Mouse (Mus musculus): ENCODE data around the gene Hrct1. TPM values are rescaled to one million over a fixed set of nuclear protein-coding genes. Genes with fewer than 3 reads are reported as not detected.

Hrct1 gene
- polyA plus RNA-seq, 1 experiment from 2014 or later, result 0.11 TPM

DNA sequence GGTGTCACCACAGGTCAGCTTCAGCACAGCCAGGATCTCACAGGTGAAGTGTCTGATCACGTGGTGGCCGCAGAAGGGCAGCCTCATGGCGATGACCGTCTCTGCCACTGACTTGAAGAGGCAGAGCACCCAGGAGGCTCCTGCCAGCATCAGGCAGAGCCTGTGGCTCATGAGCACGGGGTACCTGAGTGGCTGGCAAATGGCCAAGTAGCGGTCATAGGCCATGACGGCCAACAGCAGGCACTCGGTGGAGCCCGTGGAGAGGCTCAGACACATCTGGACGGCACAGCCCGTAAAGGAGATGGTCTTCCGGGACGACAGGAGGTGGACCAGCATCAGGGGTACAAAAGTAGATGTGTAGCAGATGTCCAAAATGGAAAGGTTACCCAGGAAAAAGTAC is 21.0 kb upstream of the Hrct1 start:
- no peak for ATAC-seq (ENCODE audit: low FRiP score, low read depth)
- Histone ChIP-seq H3K9ac (replicated peaks) (no peak overlapping the region), H3K4me3 (no peak overlapping the region), H3K4me2 (replicated peaks) (no peak overlapping the region), H3K27me3 (no peaks in the 10 kb centered on the region), H3K36me3 (no peaks in the 10 kb centered on the region), H3K27ac (replicated peaks) (no peak overlapping the region), H3K9me3 (no peaks in the 10 kb centered on the region), H3K4me1 (no peaks in the 10 kb centered on the region)
- WGBS, result 91% methylated on average over 13 of the region's 13 CpGs

DNA sequence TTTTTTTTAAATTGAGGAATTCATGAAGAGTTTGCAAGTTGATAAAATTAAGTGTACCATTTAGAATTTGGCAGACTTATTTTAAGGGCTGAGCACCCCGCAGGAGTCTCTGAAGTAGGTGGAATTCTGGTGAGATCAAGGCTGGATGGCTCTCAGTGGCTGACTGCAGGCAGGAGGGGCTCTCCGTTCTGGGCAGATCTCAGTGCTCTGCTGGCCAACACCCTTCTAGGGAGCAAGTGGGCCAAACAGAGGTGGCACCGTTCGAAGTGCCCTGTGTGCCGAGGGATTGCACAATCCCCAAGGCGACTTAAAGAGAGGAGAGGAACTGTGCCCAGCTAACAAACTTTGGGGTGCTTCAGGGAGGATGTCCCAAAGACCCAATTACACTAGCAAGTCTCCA is 17.1 kb upstream of the Hrct1 start, which contains the start of gene Olfr71:
Olfr71 (minus strand) TSS at position 387 of the 400 bp plus-strand sequence.
- Histone ChIP-seq H3K4me2 (replicated peaks) (no peak within 1 kb of the TSS), H3K9ac (replicated peaks) (no peak within 1 kb of the TSS), H3K27ac (replicated peaks) (no peak within 1 kb of the TSS), H3K9me3 (no peaks in the 10 kb centered on the region), H3K4me3 (no peak within 1 kb of the TSS), H3K4me1 (no peaks in the 10 kb centered on the region), H3K36me3 (no peaks in the 10 kb centered on the region), H3K27me3 (no peaks in the 10 kb centered on the region)
- ATAC-seq (ENCODE audit: low FRiP score, low read depth), result no peak
- WGBS, result 84% methylated on average over 6 of the region's 6 CpGs

DNA sequence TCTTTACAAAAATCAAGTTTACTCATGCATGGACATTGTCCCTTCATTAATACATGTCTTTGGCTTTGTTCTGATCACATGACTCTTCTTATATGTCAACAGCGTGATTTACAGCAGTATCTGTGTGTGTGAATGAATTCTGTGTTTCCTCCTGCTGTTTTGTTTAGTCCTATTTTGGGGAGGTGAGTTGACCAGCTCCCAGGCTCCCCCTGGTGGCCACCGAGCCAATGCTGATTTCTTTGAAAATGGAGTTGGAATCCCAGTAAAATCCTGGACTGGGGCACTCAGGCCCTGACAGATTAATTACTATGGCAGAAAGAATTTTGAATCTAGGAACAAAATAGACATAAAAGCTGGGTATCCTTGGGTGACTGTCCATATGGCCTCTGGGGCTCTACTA is 15.2 kb upstream of the Hrct1 start:
- Histone ChIP-seq H3K9ac (replicated peaks) (no peak overlapping the region), H3K27ac (replicated peaks) (no peak overlapping the region), H3K4me3 (no peak overlapping the region), H3K36me3 (no peaks in the 10 kb centered on the region), H3K9me3 (no peaks in the 10 kb centered on the region), H3K27me3 (no peaks in the 10 kb centered on the region), H3K4me2 (replicated peaks) (no peak overlapping the region), H3K4me1 (no peaks in the 10 kb centered on the region)
- ATAC-seq (ENCODE audit: low FRiP score, low read depth), result no peak
- WGBS, result 3% methylated on average over 2 of the region's 2 CpGs

DNA sequence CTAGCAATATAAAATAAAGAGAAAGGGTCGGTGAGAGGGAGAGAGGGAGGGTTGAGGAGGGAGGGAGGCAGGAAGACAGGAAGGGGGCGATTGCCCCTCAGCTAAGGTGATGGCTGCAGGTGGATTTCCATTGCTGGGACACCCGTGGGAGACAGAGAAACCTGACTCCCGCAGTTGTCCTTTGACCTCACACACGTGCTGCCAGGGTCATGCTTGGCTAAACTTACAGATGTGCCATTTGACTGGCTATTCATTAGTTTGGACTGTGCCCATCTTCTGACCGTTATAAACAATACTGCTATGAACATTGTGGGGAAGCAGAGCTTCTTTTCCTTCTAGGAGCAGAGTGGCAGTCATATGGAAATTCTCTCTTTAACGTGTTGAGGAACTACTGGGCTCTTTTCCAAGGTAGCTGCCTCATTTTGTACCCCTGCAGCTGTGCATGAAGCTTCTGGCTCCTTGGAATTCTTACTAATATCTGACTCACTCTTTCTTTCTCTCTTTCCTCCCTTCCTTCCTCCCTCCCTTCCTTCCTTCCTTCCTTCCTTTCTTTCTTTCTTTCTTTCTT is 13.3 kb upstream of the Hrct1 start:
- Histone ChIP-seq H3K27me3 (no peaks in the 10 kb centered on the region), H3K27ac (replicated peaks) (no peak overlapping the region), H3K4me3 (no peak overlapping the region), H3K9me3 (no peaks in the 10 kb centered on the region), H3K4me1 (no peaks in the 10 kb centered on the region), H3K4me2 (replicated peaks) (no peak overlapping the region), H3K36me3 (no peaks in the 10 kb centered on the region), H3K9ac (replicated peaks) (no peak overlapping the region)
- no peak for ATAC-seq (ENCODE audit: low FRiP score, low read depth)
- 45% methylated on average over 7 of the region's 7 CpGs for WGBS

DNA sequence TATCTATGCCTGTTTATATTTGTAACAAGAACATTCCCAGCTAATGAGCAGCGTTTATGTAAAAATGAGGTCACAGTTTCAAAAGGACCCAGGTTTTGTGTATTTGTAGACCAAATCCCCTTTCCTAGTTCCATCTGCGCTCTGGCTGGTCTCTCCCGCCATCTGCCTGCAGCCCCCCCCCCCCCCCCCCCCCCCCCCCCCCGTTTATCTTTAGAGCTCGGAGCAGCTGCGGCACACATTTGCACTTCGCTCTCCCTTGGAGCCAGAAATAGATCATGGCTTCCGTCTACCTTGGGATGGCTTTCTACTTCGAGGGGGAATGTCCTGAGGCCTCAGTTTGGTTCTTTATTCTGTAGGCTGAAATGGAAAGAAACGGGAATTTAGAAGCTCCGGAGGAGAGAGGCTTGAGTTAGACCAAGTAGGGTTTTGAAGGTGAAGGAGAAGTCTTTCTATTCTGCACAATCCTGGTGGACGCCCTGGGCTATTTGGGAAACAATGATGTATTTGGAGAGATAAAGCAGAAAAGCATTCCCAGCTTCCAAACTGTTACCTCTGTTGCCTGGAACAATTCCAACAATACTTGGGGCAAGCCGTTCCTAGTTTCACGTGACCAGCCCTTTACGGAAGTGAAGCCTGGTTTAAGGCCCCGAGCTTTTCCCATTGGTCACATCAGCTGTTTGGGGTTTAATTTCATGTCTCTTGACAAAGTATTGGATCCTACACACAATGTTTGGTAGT is 6.3 kb upstream of the Hrct1 start:
- Histone ChIP-seq H3K4me3 (no peak overlapping the region), H3K9me3 (no peaks in the 10 kb centered on the region), H3K27me3 (no peaks in the 10 kb centered on the region), H3K4me2 (replicated peaks) (no peak overlapping the region), H3K27ac (replicated peaks) (0 out of 2 replicates have a peak overlapping the region, but pooled peaks have one; percentile 39), H3K9ac (replicated peaks) (no peak overlapping the region), H3K36me3 (no peaks in the 10 kb centered on the region), H3K4me1 (peaks cover 5% of the 10 kb centered on the region; the same call in 1 of the 2 replicates)
- 61% methylated on average over 13 of the region's 16 CpGs for WGBS
- ATAC-seq (ENCODE audit: low FRiP score, low read depth), result no peak

DNA sequence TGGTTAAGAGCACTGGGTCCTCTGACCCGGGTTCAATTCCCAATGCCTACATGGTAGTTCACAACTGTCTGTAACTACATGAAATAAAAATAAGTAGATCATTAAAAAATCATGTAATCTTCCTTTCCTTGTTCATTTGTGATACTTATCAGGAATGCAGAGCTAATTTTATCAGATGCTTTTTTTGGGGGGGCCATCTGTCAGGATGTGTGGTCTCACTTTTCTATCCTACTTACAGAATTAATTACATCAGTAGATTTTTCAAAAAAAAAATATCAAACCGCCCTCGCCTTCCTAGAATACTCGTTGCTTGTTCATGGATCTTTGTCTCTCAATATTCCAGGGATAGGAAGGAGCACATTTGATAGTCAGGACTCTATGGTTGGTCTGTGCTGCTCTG is 4.8 kb upstream of the Hrct1 start:
- H3K27me3 ChIP-seq, result no peaks in the 10 kb centered on the region
- H3K4me2 ChIP-seq (replicated peaks), result no peak overlapping the region
- H3K27ac ChIP-seq (replicated peaks), result no peak overlapping the region
- H3K4me1 ChIP-seq, result peaks cover 5% of the 10 kb centered on the region; the same call in 1 of the 2 replicates
- ATAC-seq (ENCODE audit: low FRiP score, low read depth), result no peak
- no peak overlapping the region for H3K9ac ChIP-seq (replicated peaks)
- 84% methylated on average over 4 of the region's 4 CpGs for WGBS
- H3K4me3 ChIP-seq, result no peak overlapping the region
- no peaks in the 10 kb centered on the region for H3K9me3 ChIP-seq
- H3K36me3 ChIP-seq, result no peaks in the 10 kb centered on the region

DNA sequence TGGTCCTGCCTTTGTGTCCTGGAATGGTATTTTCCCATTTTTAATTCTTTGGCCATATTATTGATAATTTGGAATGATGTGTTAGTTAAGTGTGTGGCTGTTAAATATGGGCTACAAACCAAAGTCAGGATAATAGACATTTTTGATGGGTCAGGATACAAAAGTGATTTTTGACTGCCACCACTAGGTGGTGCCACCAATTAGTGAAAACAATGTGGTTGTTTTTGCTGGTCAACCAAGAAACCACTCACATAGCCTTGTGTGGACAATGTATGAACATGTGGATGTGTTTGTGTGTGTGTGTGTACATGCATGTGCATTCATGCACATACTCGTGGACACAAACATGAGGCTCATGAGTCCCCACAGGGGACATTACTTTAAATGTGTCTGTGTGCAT is 2.2 kb upstream of the Hrct1 start:
- no peak for ATAC-seq (ENCODE audit: low FRiP score, low read depth)
- peaks cover 5% of the 10 kb centered on the region; the same call in 1 of the 2 replicates for H3K4me1 ChIP-seq

DNA sequence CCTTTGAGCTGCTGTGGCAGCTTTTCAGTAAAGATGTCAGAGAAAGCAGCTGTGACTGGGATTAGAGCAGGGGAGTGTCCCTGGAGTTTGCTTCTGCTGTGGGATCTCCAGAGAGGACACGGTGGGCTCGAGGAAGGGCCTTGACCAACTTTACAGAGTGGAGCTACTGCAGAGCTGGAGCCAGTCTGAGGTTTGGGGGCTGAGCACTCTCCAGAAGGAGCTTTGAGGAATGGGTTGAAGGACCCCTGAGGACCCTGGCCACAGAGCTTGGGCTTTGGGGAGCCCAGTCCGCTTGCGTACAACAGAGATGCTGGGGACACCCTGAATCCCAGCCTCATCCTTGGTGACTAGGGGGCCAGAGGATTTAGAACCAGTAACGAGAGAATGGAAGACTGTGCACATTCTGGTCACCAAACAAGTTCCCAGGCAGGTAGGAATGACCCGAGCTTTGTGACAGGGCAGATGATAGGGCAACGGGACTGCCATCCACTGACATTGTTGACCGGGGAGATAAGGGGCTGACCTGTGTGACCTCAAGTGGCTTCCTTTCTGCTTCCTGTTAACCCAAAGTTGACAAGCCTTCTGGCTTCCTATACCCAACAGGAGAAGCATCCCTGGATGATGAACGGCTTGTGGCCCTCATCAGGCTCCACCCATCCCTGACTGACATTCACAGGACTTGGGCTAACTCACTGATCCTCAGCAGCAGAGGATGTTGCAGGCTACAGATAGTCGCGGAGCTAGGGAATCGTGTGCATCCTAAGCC is 577 bp upstream of the Hrct1 start:
- H3K27me3 ChIP-seq, result no peaks in the 10 kb centered on the region; the same call in 1 of the 2 replicates
- H3K36me3 ChIP-seq, result no peaks in the 10 kb centered on the region
- no peak overlapping the region for H3K9ac ChIP-seq (replicated peaks)
- no peak overlapping the region for H3K27ac ChIP-seq (replicated peaks)
- H3K4me1 ChIP-seq, result no peaks in the 10 kb centered on the region
- no peaks in the 10 kb centered on the region for H3K9me3 ChIP-seq
- ATAC-seq (ENCODE audit: low FRiP score, low read depth), result no peak
- WGBS, result 80% methylated on average over 12 of the region's 12 CpGs
- no peak overlapping the region for H3K4me3 ChIP-seq
- H3K4me2 ChIP-seq (replicated peaks), result no peak overlapping the region

More for the DNA sequence above, 2.2 kb upstream of the Hrct1 start:
- H3K27me3 ChIP-seq, result no peaks in the 10 kb centered on the region; the same call in 1 of the 2 replicates
- H3K27ac ChIP-seq (replicated peaks), result no peak overlapping the region
- H3K4me2 ChIP-seq (replicated peaks), result no peak overlapping the region
- no peaks in the 10 kb centered on the region for H3K36me3 ChIP-seq
- no peak overlapping the region for H3K4me3 ChIP-seq
- no peak overlapping the region for H3K9ac ChIP-seq (replicated peaks)
- H3K9me3 ChIP-seq, result no peaks in the 10 kb centered on the region
- 37% methylated on average over 1 of the region's 1 CpGs for WGBS

DNA sequence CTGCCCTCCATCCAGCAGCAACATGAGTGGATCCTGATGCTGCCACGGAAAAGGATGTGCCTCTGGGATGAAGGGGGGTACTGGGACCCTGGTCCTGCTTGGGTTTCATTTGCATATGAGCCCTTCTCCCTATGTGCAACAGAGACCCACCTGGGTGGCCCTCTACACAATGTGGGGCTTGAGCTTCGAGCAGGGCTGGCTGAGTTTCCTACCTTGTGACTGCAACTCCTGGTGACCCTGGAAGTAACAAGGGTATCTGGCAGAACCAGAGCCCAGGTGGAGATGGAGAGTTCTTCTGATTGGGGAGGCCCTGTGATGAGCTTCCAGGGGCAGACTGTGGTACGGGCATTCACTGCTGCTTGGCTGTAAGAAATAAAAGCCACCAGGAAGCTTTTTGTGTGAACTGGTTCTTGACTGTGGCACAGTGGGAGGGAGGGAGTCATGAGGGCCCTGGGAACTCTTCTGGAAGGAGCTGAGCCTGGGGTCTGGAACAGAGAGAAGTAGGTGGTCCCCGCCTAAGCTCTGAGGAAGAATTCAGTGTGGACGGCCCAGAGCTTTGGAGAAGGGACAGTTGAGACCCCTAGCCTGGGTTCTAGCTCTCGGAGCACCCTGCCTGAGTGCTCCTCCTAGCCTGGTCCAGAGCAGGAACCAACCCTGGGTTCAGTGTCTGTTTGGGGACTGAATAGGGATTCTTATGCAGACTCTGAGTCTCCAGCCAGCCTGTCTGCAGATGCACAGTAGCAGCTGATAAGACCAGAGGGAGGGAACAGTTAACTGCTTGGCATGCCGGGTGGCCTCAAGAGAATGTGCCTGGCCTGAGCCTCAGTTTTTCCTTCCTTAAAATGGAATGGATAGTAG is 959 bp downstream of the Hrct1 start:
- no peak for ATAC-seq (ENCODE audit: low FRiP score, low read depth)
- Histone ChIP-seq H3K27ac (replicated peaks) (no peak overlapping the region), H3K9ac (replicated peaks) (no peak overlapping the region), H3K4me3 (no peak overlapping the region), H3K9me3 (no peaks in the 10 kb centered on the region), H3K4me2 (replicated peaks) (no peak overlapping the region), H3K27me3 (no peaks in the 10 kb centered on the region; the same call in 1 of the 2 replicates), H3K36me3 (no peaks in the 10 kb centered on the region), H3K4me1 (no peaks in the 10 kb centered on the region)
- WGBS, result 68% methylated on average over 7 of the region's 7 CpGs

DNA sequence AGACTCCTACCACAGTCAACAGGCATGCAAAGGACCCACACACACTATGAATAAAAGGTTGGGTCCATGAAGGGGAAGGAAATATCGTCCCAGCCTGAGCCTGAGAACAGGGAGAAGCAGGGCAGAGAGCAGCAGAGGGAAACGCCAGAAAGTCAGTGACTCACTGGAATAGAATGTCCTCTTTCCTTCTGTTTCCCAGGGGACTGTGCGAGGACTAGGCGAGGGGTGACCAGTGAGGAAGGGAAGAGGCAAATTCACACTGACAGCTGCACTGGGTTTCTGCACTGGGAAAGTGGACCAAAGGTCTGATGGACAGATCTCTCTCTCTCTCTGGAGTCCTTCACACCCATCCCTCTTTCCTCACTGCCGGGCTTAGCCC is 1.6 kb downstream of the Hrct1 start:
- ATAC-seq (ENCODE audit: low FRiP score, low read depth), result no peak
- no peaks in the 10 kb centered on the region for H3K4me1 ChIP-seq
- no peaks in the 10 kb centered on the region; the same call in 1 of the 2 replicates for H3K27me3 ChIP-seq
- H3K27ac ChIP-seq (replicated peaks), result no peak overlapping the region
- H3K9me3 ChIP-seq, result no peaks in the 10 kb centered on the region
- no peak overlapping the region for H3K9ac ChIP-seq (replicated peaks)
- no peaks in the 10 kb centered on the region for H3K36me3 ChIP-seq
- H3K4me3 ChIP-seq, result no peak overlapping the region
- no peak overlapping the region for H3K4me2 ChIP-seq (replicated peaks)
- 68% methylated on average over 5 of the region's 5 CpGs for WGBS

DNA sequence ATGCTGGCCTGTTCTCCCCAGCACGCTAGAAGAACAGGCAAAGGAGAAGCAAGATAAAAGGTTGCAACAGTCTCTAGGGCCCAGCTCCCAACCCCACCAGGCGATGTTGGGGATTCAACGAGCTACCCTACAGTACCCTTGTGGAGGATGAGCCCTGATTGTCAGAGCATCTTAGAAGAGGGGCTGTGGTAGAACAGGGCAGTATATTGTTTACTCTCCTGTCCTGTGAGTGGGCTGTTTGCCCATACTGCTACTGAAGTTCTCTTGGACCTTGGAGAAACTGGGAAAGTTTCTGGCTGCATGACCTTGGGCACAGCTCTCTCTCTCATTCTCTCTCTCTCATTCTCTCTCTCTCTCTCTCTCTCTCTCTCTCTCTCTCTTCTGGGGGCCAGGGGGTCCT is 2.1 kb downstream of the Hrct1 start:
- no peak overlapping the region for H3K4me3 ChIP-seq
- no peak overlapping the region for H3K9ac ChIP-seq (replicated peaks)
- no peaks in the 10 kb centered on the region for H3K4me1 ChIP-seq
- no peaks in the 10 kb centered on the region for H3K36me3 ChIP-seq
- H3K27me3 ChIP-seq, result no peaks in the 10 kb centered on the region; the same call in 1 of the 2 replicates
- no peak overlapping the region for H3K27ac ChIP-seq (replicated peaks)
- H3K4me2 ChIP-seq (replicated peaks), result no peak overlapping the region
- ATAC-seq (ENCODE audit: low FRiP score, low read depth), result no peak
- 72% methylated on average over 3 of the region's 3 CpGs for WGBS
- no peaks in the 10 kb centered on the region for H3K9me3 ChIP-seq

Measured in midbrain, embryonic 12.5 days (tissue).